Comparison of ENCODE assay signal across 19 mouse cellular contexts in the genomic region with DNA sequence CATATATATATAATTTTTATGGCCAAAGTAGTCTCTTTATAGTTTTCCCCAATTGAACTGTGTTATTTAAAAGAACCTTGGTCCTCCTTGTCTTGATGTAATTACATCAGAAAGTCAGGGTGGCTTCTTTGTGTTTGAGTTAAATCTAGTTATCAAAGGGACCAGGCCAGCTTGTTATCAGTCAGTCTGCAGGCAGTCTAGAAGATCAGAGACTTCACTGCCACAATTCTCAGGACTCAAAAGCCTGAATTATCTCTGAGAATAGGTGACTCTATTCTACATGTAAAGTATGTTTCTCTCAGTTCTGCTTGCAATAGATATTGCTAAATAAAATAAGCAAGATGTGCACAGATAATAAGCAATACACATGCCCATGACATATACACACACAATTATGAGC.
"Had no signal": no experiment of that assay in that cellular context is flagged by ENCODE, and none has a peak within 500 bp of the region (broad histone marks: within the 10 kb centered on the region; RNA-seq: fewer than 3 reads in every experiment).

No protein-coding gene starts in this region.

- DNase-seq: kidney, adult 18-20 months; kidney, adult 9 months; kidney, postnatal 14 days; kidney, postnatal 4 days; left cerebral cortex, postnatal 4 days; lung, adult 2 months; lung, postnatal 14 days; lung, postnatal 4 days; thymus, adult 2 months; thymus, postnatal 14 days; thymus, postnatal 4 days had no signal

- ATAC-seq: liver, embryonic 12.5 days had no signal

- H3K4me2 ChIP-seq: limb, embryonic 12.5 days; limb, embryonic 15.5 days; liver, embryonic 12.5 days; liver, embryonic 15.5 days; midbrain, embryonic 13.5 days; neural tube, embryonic 12.5 days; neural tube, embryonic 15.5 days had no signal

- H3K4me3 ChIP-seq: limb, embryonic 12.5 days; limb, embryonic 15.5 days; liver, embryonic 12.5 days; liver, embryonic 15.5 days; midbrain, embryonic 13.5 days; neural tube, embryonic 12.5 days; neural tube, embryonic 15.5 days had no signal

- H3K27ac ChIP-seq: limb, embryonic 12.5 days; limb, embryonic 15.5 days; liver, embryonic 12.5 days; liver, embryonic 15.5 days; midbrain, embryonic 13.5 days; neural tube, embryonic 12.5 days; neural tube, embryonic 15.5 days; stomach, postnatal 0 days had no signal

- H3K27me3 ChIP-seq: limb, embryonic 15.5 days; liver, embryonic 12.5 days; liver, embryonic 15.5 days; midbrain, embryonic 13.5 days; neural tube, embryonic 12.5 days; neural tube, embryonic 15.5 days had no signal

- H3K9ac ChIP-seq: limb, embryonic 12.5 days; limb, embryonic 15.5 days; liver, embryonic 12.5 days; liver, embryonic 15.5 days; midbrain, embryonic 13.5 days; neural tube, embryonic 12.5 days; neural tube, embryonic 15.5 days had no signal

- H3K36me3 ChIP-seq: limb, embryonic 12.5 days; limb, embryonic 15.5 days; liver, embryonic 12.5 days; liver, embryonic 15.5 days; midbrain, embryonic 13.5 days; neural tube, embryonic 12.5 days; neural tube, embryonic 15.5 days had no signal

- H3K4me1 ChIP-seq: limb, embryonic 12.5 days; limb, embryonic 15.5 days; liver, embryonic 12.5 days; liver, embryonic 15.5 days; midbrain, embryonic 13.5 days; neural tube, embryonic 12.5 days; neural tube, embryonic 15.5 days had no signal

- H3K9me3 ChIP-seq: limb, embryonic 12.5 days; limb, embryonic 15.5 days; liver, embryonic 12.5 days; liver, embryonic 15.5 days; midbrain, embryonic 13.5 days; neural tube, embryonic 12.5 days; neural tube, embryonic 15.5 days had no signal
